Comparison of ENCODE assay signal across 8 mouse cellular contexts in genomic region chr11:116807938-116808606, GRCm38 (mm10). TPM values are rescaled to one million over a fixed set of nuclear protein-coding genes. Genes with fewer than 3 reads are reported as not detected.
DNase-seq lines count a peak whose midpoint lies in the region; ATAC-seq and TF ChIP-seq lines count a peak whose summit lies in the region.

No protein-coding gene starts in this region.

- H3K79me2 ChIP-seq in myocyte (ENCODE audit: control insufficient read depth, insufficient read depth) = no peaks in the 10 kb centered on the region

- 33% methylated on average over 7 of the region's 7 CpGs for WGBS in limb, embryonic 11.5 days

- no peak overlapping the region for H3K4me3 ChIP-seq in limb, embryonic 11.5 days (ENCODE audit: low read depth, low read length)
- H3K4me3 ChIP-seq in myocyte = no peak overlapping the region

- DNase-seq in urinary bladder, adult 18-20 months (ENCODE audit: low spot score in 2 of 2) = peak; percentile 64 to 76
- DNase-seq in urinary bladder, postnatal 10 days (ENCODE audit: low spot score) = no peak
- DNase-seq in embryo, embryonic 10.5 days (ENCODE audit: low spot score) = peak; percentile 94
- DNase-seq in gastrocnemius, postnatal 4 days (ENCODE audit: low spot score in 2 of 2) = peak; percentile 76 to 83
- peak; percentile 89 for DNase-seq in kidney, adult 18-20 months
- peak; percentile 93 for DNase-seq in limb, embryonic 11.5 days (ENCODE audit: low spot score)
- peak; percentile 76 to 92 for DNase-seq in spleen, postnatal 4 days (ENCODE audit: low spot score in 2 of 2)

- peaks cover 25% of the 10 kb centered on the region for H3K4me1 ChIP-seq in limb, embryonic 11.5 days (ENCODE audit: control insufficient read depth, insufficient read depth, low read length)

- no peaks in the 10 kb centered on the region for H3K36me3 ChIP-seq in limb, embryonic 11.5 days (ENCODE audit: control insufficient read depth, insufficient read depth, low read length)
- peaks cover 11% of the 10 kb centered on the region for H3K36me3 ChIP-seq in myocyte (ENCODE audit: control insufficient read depth, insufficient read depth)

- no peak for TF ChIP-seq POLR2A in myocyte (IDR thresholded peaks at IDR 0.05; ENCODE audit: insufficient read length, low read depth)

- no peak overlapping the region for H3K9ac ChIP-seq in limb, embryonic 11.5 days (ENCODE audit: low read length)

- no peak overlapping the region for H3ac ChIP-seq in myocyte (ENCODE audit: control insufficient read depth, insufficient read length)

- ATAC-seq in limb, embryonic 11.5 days (ENCODE audit: insufficient number of reproducible peaks, low FRiP score, low TSS enrichment, low read depth) = no peak; the same call in 1 of the 2 replicates

- no peak overlapping the region for H3K27ac ChIP-seq in limb, embryonic 11.5 days (replicated peaks; ENCODE audit: low read depth, low read length)

- no peaks in the 10 kb centered on the region for H3K9me3 ChIP-seq in limb, embryonic 11.5 days (ENCODE audit: control insufficient read depth, low read length)

- no peak overlapping the region; the same call in 1 of the 2 replicates for H3K4me2 ChIP-seq in limb, embryonic 11.5 days (ENCODE audit: low read depth, severe bottlenecking)
- H3K4me2 ChIP-seq in myocyte (ENCODE audit: low read depth) = no peak overlapping the region

- H3K27me3 ChIP-seq in limb, embryonic 11.5 days (ENCODE audit: control insufficient read depth, insufficient read depth, low read length) = no peaks in the 10 kb centered on the region
- H3K27me3 ChIP-seq in myocyte (ENCODE audit: control insufficient read depth, insufficient read depth, insufficient read length) = no peaks in the 10 kb centered on the region

TF ChIP-seq in myocyte, 11 proteins besides CTCF, POLR2A, EP300 and RAD21:
- TF ChIP-seq POLR2AphosphoS2 (IDR thresholded peaks at IDR 0.05; ENCODE audit: insufficient read length, low read depth) (no peak), MYOG (IDR thresholded peaks at IDR 0.05; ENCODE audit: control insufficient read depth in 1 of 3, insufficient read depth in 1 of 3, insufficient read length in 2 of 3, low read depth in 2 of 3) (peak in 1 of 3 experiments; percentile 82), TCF12 (IDR thresholded peaks at IDR 0.05; ENCODE audit: insufficient read depth, poor library complexity, severe bottlenecking) (peak; percentile 0), MYOD1 (IDR thresholded peaks at IDR 0.05; ENCODE audit: control insufficient read depth in 1 of 3, insufficient read length in 2 of 3, low read depth in 2 of 3) (peak in 2 of 3 experiments; percentile 44 to 73)

RNA-seq across cellular contexts. Expression of gene Mxra7, which starts 19.8 kb away (rescaled TPM):
- 10 to 100 TPM; 54.5 to 65.3 TPM for total RNA-seq in gastrocnemius, postnatal 4 days (2021)
- polyA plus RNA-seq in limb, embryonic 11.5 days (2014; fragmentation: Nextera tagmentation; extraction: Ambion mirVana) = 12.4 and 14.2 TPM in 2 replicates
- polyA plus RNA-seq in myocyte (2012; fragmentation: generic; extraction: Trizol) = 126 TPM

RNA-seq across cellular contexts. Expression of gene St6galnac1, which starts 32.8 kb away (rescaled TPM):
- total RNA-seq in gastrocnemius, postnatal 4 days (2021) = not detected
- not detected in 2 replicates for polyA plus RNA-seq in limb, embryonic 11.5 days (2014; fragmentation: Nextera tagmentation; extraction: Ambion mirVana)
- not detected for polyA plus RNA-seq in myocyte (2012; fragmentation: generic; extraction: Trizol)

RNA-seq across cellular contexts. Expression of gene Mettl23, which starts 35.0 kb away (rescaled TPM):
- total RNA-seq in gastrocnemius, postnatal 4 days (2021) = 10 to 100 TPM; 23.7 to 26.6 TPM
- polyA plus RNA-seq in limb, embryonic 11.5 days (2014; fragmentation: Nextera tagmentation; extraction: Ambion mirVana) = 61.3 and 68.0 TPM in 2 replicates
- 34.0 TPM for polyA plus RNA-seq in myocyte (2012; fragmentation: generic; extraction: Trizol)

RNA-seq across cellular contexts. Expression of gene Jmjd6, which starts 35.2 kb away (rescaled TPM):
- total RNA-seq in gastrocnemius, postnatal 4 days (2021) = 10 to 100 TPM; 35.6 to 39.7 TPM
- 81.4 and 81.8 TPM in 2 replicates for polyA plus RNA-seq in limb, embryonic 11.5 days (2014; fragmentation: Nextera tagmentation; extraction: Ambion mirVana)
- 55.1 TPM for polyA plus RNA-seq in myocyte (2012; fragmentation: generic; extraction: Trizol)

RNA-seq across cellular contexts. Expression of gene Mfsd11, which starts 44.2 kb away (rescaled TPM):
- 10 to 100 TPM; 42.8 to 43.1 TPM for total RNA-seq in gastrocnemius, postnatal 4 days (2021)
- 28.0 and 31.5 TPM in 2 replicates for polyA plus RNA-seq in limb, embryonic 11.5 days (2014; fragmentation: Nextera tagmentation; extraction: Ambion mirVana)
- polyA plus RNA-seq in myocyte (2012; fragmentation: generic; extraction: Trizol) = 40.0 TPM
